29 mouse cellular contexts compared by ENCODE assay signal in genomic region chr1:105800570-105800969, GRCm38 (mm10). TPM values are rescaled to one million over a fixed set of nuclear protein-coding genes. Genes with fewer than 3 reads are reported as not detected.
DNase-seq lines count a peak whose midpoint lies in the region; ATAC-seq and TF ChIP-seq lines count a peak whose summit lies in the region.
"Had no signal": no experiment of that assay in that cellular context is flagged by ENCODE, and none has a peak within 500 bp of the region (broad histone marks: within the 10 kb centered on the region; RNA-seq: fewer than 3 reads in every experiment).

No protein-coding gene starts in this region.

- no peak overlapping the region for H3K4me2 ChIP-seq in midbrain, embryonic 11.5 days
- no peak overlapping the region for H3K4me2 ChIP-seq in midbrain, embryonic 15.5 days
- no peak overlapping the region for H3K4me2 ChIP-seq in liver, embryonic 14.5 days (ENCODE audit: low read depth)
- no peak overlapping the region for H3K4me2 ChIP-seq in forebrain, embryonic 12.5 days
- H3K4me2 ChIP-seq: embryonic facial prominence, embryonic 13.5 days; forebrain, embryonic 15.5 days; heart, embryonic 11.5 days; hindbrain, embryonic 13.5 days had no signal

- intact Hi-C loops in heart, postnatal 25 days (cut with DNase I) = no loop called here

- no peaks in the 10 kb centered on the region for H3K36me3 ChIP-seq in midbrain, embryonic 11.5 days (ENCODE audit: control insufficient read depth, insufficient read depth, low read length)
- H3K36me3 ChIP-seq in midbrain, embryonic 15.5 days (replicated peaks) = no peaks in the 10 kb centered on the region
- no peaks in the 10 kb centered on the region for H3K36me3 ChIP-seq in liver, embryonic 14.5 days (replicated peaks; ENCODE audit: control insufficient read depth, insufficient read depth, low read depth)
- H3K36me3 ChIP-seq in macrophage (ENCODE audit: inconsistent target) = no peaks in the 10 kb centered on the region
- H3K36me3 ChIP-seq in forebrain, embryonic 12.5 days (replicated peaks) = no peaks in the 10 kb centered on the region
- H3K36me3 ChIP-seq: embryonic facial prominence, embryonic 10.5 days; embryonic facial prominence, embryonic 13.5 days; forebrain, embryonic 15.5 days; hindbrain, embryonic 10.5 days; hindbrain, embryonic 13.5 days had no signal

- H3K4me1 ChIP-seq in midbrain, embryonic 11.5 days (ENCODE audit: control insufficient read depth, insufficient read depth, low read length) = no peaks in the 10 kb centered on the region
- H3K4me1 ChIP-seq in midbrain, embryonic 15.5 days = no peaks in the 10 kb centered on the region
- peaks cover 0 to 25% of the 10 kb centered on the region in 2 experiments for H3K4me1 ChIP-seq in liver, embryonic 14.5 days (replicated peaks; ENCODE audit: control insufficient read depth in 2 of 2, insufficient read depth in 2 of 2, low read length in 1 of 2)
- H3K4me1 ChIP-seq in forebrain, embryonic 12.5 days = no peaks in the 10 kb centered on the region
- H3K4me1 ChIP-seq: embryonic facial prominence, embryonic 10.5 days; embryonic facial prominence, embryonic 13.5 days; forebrain, embryonic 15.5 days; hindbrain, embryonic 10.5 days; hindbrain, embryonic 13.5 days had no signal

- 91% methylated on average over 6 of the region's 6 CpGs for WGBS in midbrain, embryonic 11.5 days
- 84% methylated on average over 6 of the region's 6 CpGs for WGBS in midbrain, embryonic 15.5 days
- WGBS in liver, embryonic 14.5 days (ENCODE audit: insufficient replicate concordance) = 41% methylated on average over 6 of the region's 6 CpGs
- WGBS in macrophage (ENCODE audit: missing documents) = 94% methylated on average over 6 of the region's 6 CpGs
- 85% methylated on average over 6 of the region's 6 CpGs for WGBS in forebrain, embryonic 12.5 days

- TF ChIP-seq CTCF in liver, embryonic 14.5 days (IDR thresholded peaks at IDR 0.05; ENCODE audit: low read depth) = no peak

- H3K27ac ChIP-seq in midbrain, embryonic 11.5 days (ENCODE audit: low read depth, low read length) = no peak overlapping the region
- no peak overlapping the region for H3K27ac ChIP-seq in midbrain, embryonic 15.5 days
- no peak overlapping the region for H3K27ac ChIP-seq in liver, embryonic 14.5 days
- H3K27ac ChIP-seq in macrophage = peak overlapping the region; percentile 54
- H3K27ac ChIP-seq in forebrain, embryonic 12.5 days = no peak overlapping the region
- H3K27ac ChIP-seq: embryonic facial prominence, embryonic 10.5 days; embryonic facial prominence, embryonic 13.5 days; forebrain, embryonic 15.5 days; heart, adult 2 months; hindbrain, embryonic 10.5 days; hindbrain, embryonic 13.5 days had no signal

- H3K79me2 ChIP-seq in macrophage (ENCODE audit: inconsistent target) = peaks cover 100% of the 10 kb centered on the region

- H3K27me3 ChIP-seq in midbrain, embryonic 11.5 days (ENCODE audit: control insufficient read depth, insufficient read depth, low read length) = no peaks in the 10 kb centered on the region
- no peaks in the 10 kb centered on the region for H3K27me3 ChIP-seq in midbrain, embryonic 15.5 days (replicated peaks)
- H3K27me3 ChIP-seq in liver, embryonic 14.5 days (ENCODE audit: control insufficient read depth, insufficient read depth, low read length) = no peaks in the 10 kb centered on the region
- no peaks in the 10 kb centered on the region for H3K27me3 ChIP-seq in forebrain, embryonic 12.5 days
- H3K27me3 ChIP-seq: embryonic facial prominence, embryonic 13.5 days; forebrain, embryonic 15.5 days; hindbrain, embryonic 13.5 days had no signal

- no peak overlapping the region for H3K4me3 ChIP-seq in midbrain, embryonic 11.5 days (ENCODE audit: low read depth, low read length)
- H3K4me3 ChIP-seq in midbrain, embryonic 15.5 days = no peak overlapping the region
- no peak overlapping the region for H3K4me3 ChIP-seq in liver, embryonic 14.5 days (ENCODE audit: insufficient read depth in 1 of 2, low read depth in 2 of 2, low read length in 2 of 2)
- H3K4me3 ChIP-seq in macrophage (ENCODE audit: inconsistent target) = no peak overlapping the region
- no peak overlapping the region for H3K4me3 ChIP-seq in forebrain, embryonic 12.5 days (replicated peaks)
- H3K4me3 ChIP-seq: embryonic facial prominence, embryonic 10.5 days; embryonic facial prominence, embryonic 13.5 days; erythroblast, embryonic 14.5 days; forebrain, embryonic 15.5 days; heart, adult 2 months; hindbrain, embryonic 10.5 days; hindbrain, embryonic 13.5 days had no signal

- no peaks in the 10 kb centered on the region for H3K9me3 ChIP-seq in midbrain, embryonic 11.5 days (ENCODE audit: control insufficient read depth, low read length)
- H3K9me3 ChIP-seq in midbrain, embryonic 15.5 days = no peaks in the 10 kb centered on the region
- no peaks in the 10 kb centered on the region for H3K9me3 ChIP-seq in liver, embryonic 14.5 days (ENCODE audit: control insufficient read depth, low read length)
- H3K9me3 ChIP-seq in forebrain, embryonic 12.5 days = no peaks in the 10 kb centered on the region
- H3K9me3 ChIP-seq: embryonic facial prominence, embryonic 10.5 days; embryonic facial prominence, embryonic 13.5 days; forebrain, embryonic 15.5 days had no signal

- H3K9ac ChIP-seq in midbrain, embryonic 11.5 days (ENCODE audit: low read length) = no peak overlapping the region
- no peak overlapping the region for H3K9ac ChIP-seq in midbrain, embryonic 15.5 days
- no peak overlapping the region for H3K9ac ChIP-seq in liver, embryonic 14.5 days (replicated peaks)
- no peak overlapping the region for H3K9ac ChIP-seq in forebrain, embryonic 12.5 days
- H3K9ac ChIP-seq: embryonic facial prominence, embryonic 13.5 days; forebrain, embryonic 15.5 days; hindbrain, embryonic 13.5 days had no signal

- peak; percentile 39; the same call in 1 of the 2 replicates for TF ChIP-seq EP300 in liver, embryonic 14.5 days (IDR thresholded peaks at IDR 0.05; ENCODE audit: low read depth)

- peak; percentile 17 for DNase-seq in midbrain, embryonic 11.5 days (ENCODE audit: low spot score, missing footprints)
- peak; percentile 9 for DNase-seq in c-Kit-positive CD71-positive TER-119-negative erythroid progenitor cells, embryonic 14.5 days (ENCODE audit: low read depth)
- peak in 1 of 3 experiments; percentile 12 for DNase-seq in liver, embryonic 14.5 days (ENCODE audit: low read depth in 3 of 3, low spot score in 3 of 3)
- no peak for DNase-seq in heart, postnatal 25 days (ENCODE audit: low spot score)
- DNase-seq in gastrocnemius, adult 18-20 months (ENCODE audit: low spot score) = no peak
- DNase-seq: adrenal gland, adult 8-10 months; adrenal gland, postnatal 25 days; cerebellum, adult 11-12 months; cerebellum, adult 8-10 months; cerebellum, postnatal 10 days; cerebellum, postnatal 36 days; embryo, embryonic 11 days; gastrocnemius, postnatal 10 days; gastrocnemius, postnatal 36 days; heart, adult 2 months; heart, postnatal 36 days had no signal

- no peak for ATAC-seq in midbrain, embryonic 11.5 days (ENCODE audit: low FRiP score)
- ATAC-seq in midbrain, embryonic 15.5 days (replicated peaks) = no peak
- peak; percentile 56; the same call in 1 of the 2 replicates for ATAC-seq in liver, embryonic 14.5 days (ENCODE audit: insufficient read depth)
- ATAC-seq in forebrain, embryonic 12.5 days (ENCODE audit: low FRiP score) = no peak
- ATAC-seq: activated CD4-positive, CD25-positive, alpha-beta regulatory T cell, adult 4 months; CD4-positive, CD25-positive, alpha-beta regulatory T cell, adult 4 months; forebrain, embryonic 15.5 days; hindbrain, embryonic 16.5 days had no signal

RNA-seq across cellular contexts. Expression of gene Tnfrsf11a, which starts 20.1 kb away (rescaled TPM):
- 0.26 and 0.44 TPM in 2 replicates for polyA plus RNA-seq in midbrain, embryonic 11.5 days (2014; fragmentation: Nextera tagmentation; extraction: Ambion mirVana)
- 0.32 and 1.0 TPM in 2 replicates for polyA plus RNA-seq in midbrain, embryonic 15.5 days (2015; fragmentation: Nextera tagmentation; extraction: Ambion mirVana)
- 0.32 and 0.33 TPM in 2 replicates for polyA plus RNA-seq in liver, embryonic 14.5 days (2012; rRNA removed)
- 0.18 and 0.27 TPM in 2 replicates for polyA plus RNA-seq in liver, embryonic 14.5 days (2014; fragmentation: Nextera tagmentation; extraction: Ambion mirVana)
- 100 to 1,000 TPM in 17 of 26 experiments, 10 to 100 TPM in 9; 39.4 to 264 (median 122) TPM for total RNA-seq in macrophage (2018; cell fraction: chromatin; rRNA removed)
- 10 to 100 TPM; 40.7 to 78.8 (median 58.0) TPM for total RNA-seq in macrophage (2018; cell fraction: cytosol; rRNA removed)
- total RNA-seq in macrophage (2018; cell fraction: nucleus; rRNA removed) = 100 to 1,000 TPM in 16 of 26 experiments, 10 to 100 TPM in 10; 44.9 to 308 (median 112) TPM
- 28.4 to 79.0 TPM (median 38.4 TPM) in 3 replicates for polyA plus RNA-seq in macrophage (2018)
- total RNA-seq in heart, postnatal 25 days (2021) = 1 to 10 TPM; 1.9 to 2.0 TPM
- total RNA-seq in gastrocnemius, adult 18-20 months (2021) = under 1 TPM; 0.46 to 0.50 TPM
- 0.14 and 0.36 TPM in 2 replicates for polyA plus RNA-seq in forebrain, embryonic 12.5 days (2016; fragmentation: Nextera tagmentation; extraction: Ambion mirVana)
- polyA plus RNA-seq: erythroblast, embryonic 14.5 days had no signal

Comparison
In these comparisons a context has a peak if more than half of its experiments do, and no peak if none do; other contexts are left out.
1. DNase-seq: peak in midbrain, embryonic 11.5 days (single experiment) and c-Kit-positive CD71-positive TER-119-negative erythroid progenitor cells, embryonic 14.5 days (single experiment); none in heart, postnatal 25 days (single experiment) and gastrocnemius, adult 18-20 months (single experiment).
2. RNA of gene Tnfrsf11a, which starts 20.1 kb away (polyA plus RNA-seq): 28.4 to 79.0 TPM in macrophage; 0.14 to 0.36 TPM in forebrain, embryonic 12.5 days, 0.18 to 0.33 TPM in liver, embryonic 14.5 days, 0.32 to 1.0 TPM in midbrain, embryonic 15.5 days and 0.26 to 0.44 TPM in midbrain, embryonic 11.5 days; every median in the first group is over 10 times any median in the second.